Mouse (Mus musculus) left cerebral cortex, adult 9 months (tissue): ENCODE measurements at regions not wholly inside any gene's neighbourhood (a gene's known extent, or its start where the extent isn't known, plus 50 kb on each side); places are given as distances from the start of the nearest gene placed in this dataset.
A peak's percentile ranks its signal among the peaks of the same experiment; 100 is the strongest.

Experiments
- DNase-seq, 2 experiments: peaks; one replicate each; pipeline ENCODE4 v3.0.0; 2022; ENCODE audit warnings: low spot score in 2 of 2

DNA sequence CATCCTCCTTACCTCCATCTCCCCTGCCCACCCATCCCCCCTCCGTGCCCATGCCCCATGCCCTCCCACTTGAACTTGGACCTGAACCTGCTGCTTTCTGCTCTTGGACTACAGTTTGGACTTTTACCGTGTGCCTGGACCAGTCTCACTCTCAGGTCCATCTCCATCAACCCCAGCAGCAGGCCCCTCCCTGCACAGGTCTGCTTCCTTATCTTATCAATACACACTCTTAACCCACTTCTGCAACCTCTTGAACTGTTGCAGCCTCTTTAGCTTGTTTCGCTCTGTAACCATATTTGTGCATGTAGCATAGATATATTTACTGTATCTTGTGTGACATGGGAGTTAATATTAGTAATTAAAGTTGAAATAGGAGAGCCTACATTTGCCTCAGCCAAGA lies 457.8 kb upstream of the Kcnab2 start:
- DNase-seq = no peak

DNA sequence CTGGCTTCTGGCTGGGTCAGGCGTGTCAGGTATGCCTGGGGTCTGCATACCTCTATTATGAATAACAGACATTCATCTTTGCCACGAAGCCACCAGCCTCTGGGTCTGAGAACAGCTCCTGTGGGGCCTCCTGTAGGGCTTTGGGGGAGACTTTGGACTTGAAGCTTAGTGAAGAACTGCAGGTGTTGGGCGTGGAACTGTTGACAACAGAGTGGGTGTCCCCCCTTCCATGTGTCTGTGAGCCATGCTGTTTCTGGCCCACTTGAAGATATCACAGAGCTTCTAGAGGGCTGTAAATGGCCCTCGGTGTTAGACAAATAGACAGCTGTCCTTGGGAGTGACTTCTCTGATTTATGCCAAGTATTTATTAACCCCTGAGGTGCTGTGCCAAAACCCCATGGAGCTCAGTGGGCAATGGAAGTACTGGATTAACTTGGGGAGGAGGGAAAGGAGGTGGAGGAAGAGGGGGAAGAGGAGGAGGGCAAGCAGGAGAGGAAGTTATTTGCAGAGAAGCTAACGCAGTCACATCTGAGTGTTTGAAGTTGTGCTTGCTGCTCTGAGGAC lies 450.8 kb upstream of the Kcnab2 start:
- DNase-seq = no peak

DNA sequence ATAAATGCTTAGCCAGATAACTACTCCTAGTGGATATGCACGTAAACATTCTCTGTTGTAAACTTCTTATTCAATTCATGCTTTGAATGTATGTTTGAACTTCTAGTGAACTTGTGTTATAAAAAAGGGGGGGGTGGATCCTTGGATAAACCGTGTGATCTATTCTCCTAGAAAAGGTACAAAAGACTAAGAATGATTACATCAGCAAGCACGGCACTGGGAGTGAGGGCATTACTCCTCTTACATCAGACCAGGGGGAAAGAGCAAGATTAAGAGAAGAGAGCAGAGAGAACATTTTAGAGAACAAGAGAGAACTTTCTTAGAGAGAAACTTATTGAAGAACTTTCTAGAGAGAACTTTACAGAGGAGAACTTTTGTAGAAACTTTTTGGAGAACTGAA lies 442.6 kb upstream of the Kcnab2 start:
- no peak for DNase-seq

DNA sequence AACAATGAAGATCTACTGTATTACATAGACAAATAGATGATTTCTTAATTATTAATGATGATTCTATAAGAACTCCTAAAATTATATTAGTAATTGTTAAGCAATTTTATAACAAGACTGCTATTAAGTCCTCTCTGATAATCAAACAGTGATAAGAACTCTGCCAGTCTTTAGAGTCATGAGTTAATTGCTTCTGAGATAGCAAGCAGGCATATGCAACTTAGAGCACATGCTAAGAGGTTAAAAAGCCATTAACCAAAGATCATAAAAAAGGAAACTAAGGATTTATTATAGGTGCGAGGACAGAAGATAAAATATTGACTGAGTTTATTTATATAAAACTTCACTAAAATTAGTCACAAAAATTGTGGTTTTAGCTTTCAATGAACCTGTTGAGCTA lies 442.2 kb upstream of the Kcnab2 start:
- no peak for DNase-seq

DNA sequence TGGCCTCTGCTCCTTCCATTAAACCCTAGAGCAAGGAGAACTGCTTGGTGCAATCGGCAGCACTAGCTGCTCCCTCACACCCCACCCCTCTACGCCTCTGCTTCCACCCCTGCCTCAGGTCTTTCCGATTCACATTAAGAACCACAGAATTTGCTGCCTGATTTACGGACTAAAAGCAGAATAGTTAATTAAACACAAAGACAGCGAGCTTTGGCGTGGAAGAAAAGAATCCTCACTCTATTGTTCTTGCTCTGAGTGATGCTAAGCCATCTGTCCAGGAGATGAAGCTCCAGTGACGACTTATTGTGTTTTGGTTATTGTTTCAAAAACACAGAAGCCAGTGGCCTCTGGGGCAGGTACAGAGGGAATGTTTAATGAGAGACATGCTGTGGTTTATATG lies 438.9 kb upstream of the Kcnab2 start:
- DNase-seq = no peak

DNA sequence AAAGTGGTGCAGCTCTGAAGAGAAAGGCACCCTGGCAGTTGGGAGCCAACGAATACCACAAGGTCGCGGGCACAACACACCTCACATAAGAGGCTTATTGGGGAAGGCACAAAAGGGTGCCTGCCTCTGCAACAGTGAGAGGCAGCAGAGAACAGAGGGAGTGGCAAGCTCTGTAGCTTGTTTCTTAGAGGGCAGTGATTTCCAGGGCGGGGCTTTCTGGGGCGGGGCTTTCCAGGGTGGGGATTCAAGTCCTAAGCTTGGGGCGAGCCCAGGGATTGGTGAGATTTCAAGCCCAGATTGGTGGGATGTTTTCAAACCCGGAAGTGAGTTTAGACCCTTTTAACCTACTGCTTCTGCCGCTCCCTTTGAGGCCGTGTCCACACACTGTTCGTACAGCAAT lies 435.8 kb upstream of the Kcnab2 start:
- DNase-seq = no peak

DNA sequence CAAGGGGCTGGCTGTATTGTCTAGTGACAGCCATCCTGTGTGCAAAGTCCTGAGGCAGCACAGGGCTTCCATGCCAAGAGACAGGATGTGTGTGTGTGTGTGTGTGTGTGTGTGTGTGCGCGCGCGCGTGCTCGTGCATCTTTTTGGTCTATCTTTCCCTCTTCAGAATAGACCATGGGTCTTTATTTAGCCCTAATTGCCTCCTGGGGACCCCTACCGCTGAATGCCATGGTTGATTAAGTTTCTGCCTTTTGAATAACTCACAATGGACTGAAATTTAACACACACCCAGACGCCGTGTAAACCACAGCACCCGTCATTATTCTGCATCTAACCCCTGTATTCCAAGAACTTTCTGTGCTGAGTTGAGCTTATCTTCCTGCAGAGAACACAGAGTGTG lies 435.2 kb upstream of the Kcnab2 start:
- no peak for DNase-seq

DNA sequence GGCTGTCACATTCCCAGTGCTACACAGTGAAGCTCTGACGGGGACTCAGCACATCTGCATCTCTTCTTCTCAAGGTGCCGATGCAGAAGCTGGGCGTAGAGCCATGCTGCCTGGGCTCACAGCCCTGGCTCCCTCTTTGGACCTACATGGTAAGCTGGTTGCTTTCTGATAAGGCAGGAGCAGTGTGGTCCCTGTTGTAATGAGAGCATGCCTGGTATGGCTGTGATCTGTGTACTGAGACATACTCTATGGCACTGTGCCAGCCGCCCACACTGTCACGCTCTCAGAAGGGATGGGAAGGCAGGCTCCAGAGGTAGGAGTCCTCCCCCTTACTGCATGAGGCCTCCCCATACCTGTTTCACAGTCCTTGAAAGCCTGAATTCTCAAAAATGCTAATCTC lies 430.6 kb upstream of the Kcnab2 start:
- peak; percentile 16 to 63 for DNase-seq

DNA sequence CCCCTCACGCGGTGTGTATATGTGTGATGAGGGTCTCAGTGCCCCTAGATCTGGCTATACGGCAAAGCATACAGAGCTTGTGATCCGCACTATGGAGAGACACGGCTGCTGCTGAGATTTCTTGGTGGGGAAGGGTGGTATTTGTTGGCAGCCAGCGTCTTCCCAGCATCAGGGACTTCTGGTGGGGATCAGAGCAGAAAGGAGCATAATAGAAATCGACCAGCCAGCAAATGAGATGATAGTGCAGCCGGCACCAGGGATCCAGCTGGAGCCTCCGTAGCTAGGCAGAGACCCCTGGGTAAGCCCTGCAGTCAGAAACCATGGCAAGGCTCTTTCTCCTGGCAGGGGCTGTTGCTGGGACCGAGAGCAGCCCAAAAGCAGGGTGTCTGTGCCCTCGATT lies 425.2 kb upstream of the Kcnab2 start:
- DNase-seq = no peak

DNA sequence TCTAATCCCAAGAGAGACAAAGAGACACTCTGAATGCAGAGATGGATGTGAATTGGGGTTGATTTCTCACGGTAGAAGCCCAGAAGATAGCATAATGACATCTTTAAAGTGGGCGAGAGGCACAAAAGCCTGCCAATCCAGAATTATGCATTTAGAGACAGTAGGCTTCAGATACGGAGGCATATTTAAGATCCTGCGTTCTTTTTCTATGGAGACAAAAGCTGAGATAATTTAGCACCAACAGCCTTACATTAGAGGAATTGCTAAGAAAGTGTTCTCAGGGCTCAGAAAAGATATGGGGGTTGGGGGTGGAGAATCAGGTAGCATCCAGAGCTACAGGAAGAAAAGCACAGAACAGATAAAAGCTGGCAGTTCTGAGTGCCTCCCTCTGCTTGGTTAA lies 422.4 kb upstream of the Kcnab2 start:
- peak; percentile 32 to 36 for DNase-seq

DNA sequence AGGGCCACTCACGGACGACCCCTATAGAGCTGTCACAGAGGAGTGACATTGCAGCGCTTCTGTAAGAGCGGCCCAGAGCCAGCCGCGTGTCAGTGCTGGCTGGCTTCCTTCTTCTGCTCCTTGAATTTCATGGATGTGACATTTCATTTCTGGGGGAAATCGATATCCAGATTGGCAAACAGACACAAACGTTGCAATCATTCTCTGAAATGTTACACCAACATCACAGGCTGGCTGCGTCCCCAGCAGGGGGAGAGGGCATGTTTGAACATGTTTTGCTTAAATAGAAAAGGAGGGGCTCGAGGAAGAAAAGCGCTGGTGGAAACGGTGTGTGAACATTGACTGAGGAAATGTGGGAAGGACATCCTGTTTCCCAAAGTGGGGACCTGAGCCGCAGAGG lies 417.4 kb upstream of the Kcnab2 start:
- DNase-seq = no peak

DNA sequence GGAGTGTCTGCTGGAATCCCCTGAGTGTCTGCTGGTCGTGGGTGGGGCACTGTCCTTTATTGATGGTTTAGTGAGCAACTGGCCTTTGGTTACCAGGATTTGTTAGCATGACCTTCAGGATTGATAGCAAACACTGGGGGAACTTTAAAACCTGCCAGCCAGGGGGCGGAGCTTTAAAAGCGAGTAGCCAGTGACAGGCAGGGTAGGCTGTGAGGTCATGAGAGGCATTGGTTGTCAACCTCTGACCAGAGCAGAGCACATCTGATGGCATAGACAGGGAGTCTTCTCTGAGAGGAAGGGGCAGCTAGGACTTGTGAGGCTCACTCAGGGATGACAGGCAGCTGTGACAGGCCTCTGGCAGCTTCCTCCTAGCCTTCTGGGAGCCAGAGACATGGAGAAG lies 415.3 kb upstream of the Kcnab2 start:
- DNase-seq = no peak

DNA sequence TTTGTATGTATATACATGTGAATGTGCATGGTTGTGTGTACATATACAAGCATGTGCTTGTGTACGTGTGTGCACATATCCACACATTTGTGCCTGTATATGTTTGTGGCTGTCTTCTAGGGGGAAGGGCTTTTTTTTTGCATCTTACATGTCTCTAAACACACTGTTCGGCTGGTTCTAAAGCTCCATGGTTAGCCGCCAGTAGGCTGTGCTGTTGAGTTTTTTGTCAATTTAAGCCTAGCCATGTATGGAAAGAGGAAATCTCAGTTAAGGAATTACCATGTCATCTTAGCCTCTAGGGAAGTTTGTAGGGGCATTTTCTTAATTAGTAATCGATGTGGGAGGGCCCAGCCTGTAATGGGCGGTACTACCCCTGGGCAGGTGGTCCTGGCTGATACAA lies 411.5 kb upstream of the Kcnab2 start:
- DNase-seq = no peak

DNA sequence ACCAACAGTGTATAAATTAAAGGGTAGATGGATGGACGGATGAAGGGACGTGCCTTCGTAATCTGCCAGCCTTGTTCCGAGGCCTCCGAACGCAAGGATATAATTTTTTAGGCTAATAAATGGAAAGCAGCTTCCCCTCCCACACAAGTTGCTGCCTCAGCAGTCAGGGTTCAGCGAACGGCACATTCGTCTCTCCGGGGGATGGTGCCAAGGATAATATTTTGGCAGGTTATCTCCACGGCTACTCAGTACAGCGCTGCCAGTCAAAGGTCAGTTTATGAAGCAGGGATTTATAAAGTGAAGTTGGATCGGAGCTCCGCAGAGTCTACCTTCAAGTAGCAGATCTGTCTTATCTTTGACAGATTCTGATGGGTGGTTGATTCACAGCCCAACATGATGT lies 410.6 kb upstream of the Kcnab2 start:
- no peak for DNase-seq

DNA sequence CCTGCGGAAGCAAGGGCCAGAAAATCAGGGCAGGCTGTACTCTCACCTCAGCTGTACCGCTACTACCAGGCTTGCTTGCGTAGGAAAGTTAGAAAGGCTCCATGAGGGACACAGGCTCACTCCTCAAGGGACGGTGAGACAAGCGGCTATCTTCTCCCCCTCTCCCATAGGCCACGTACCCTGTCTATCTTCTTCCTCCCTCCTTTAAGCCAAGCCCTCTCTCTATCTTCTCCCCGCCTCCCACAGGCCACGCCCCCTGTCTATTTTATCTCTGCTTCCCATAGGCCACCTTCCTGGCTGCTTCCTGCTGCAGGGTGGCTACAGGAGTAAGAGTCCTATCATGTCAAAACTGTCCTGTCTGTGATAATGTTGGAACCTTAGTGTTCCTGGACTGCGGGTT lies 409.1 kb upstream of the Kcnab2 start:
- DNase-seq = no peak

DNA sequence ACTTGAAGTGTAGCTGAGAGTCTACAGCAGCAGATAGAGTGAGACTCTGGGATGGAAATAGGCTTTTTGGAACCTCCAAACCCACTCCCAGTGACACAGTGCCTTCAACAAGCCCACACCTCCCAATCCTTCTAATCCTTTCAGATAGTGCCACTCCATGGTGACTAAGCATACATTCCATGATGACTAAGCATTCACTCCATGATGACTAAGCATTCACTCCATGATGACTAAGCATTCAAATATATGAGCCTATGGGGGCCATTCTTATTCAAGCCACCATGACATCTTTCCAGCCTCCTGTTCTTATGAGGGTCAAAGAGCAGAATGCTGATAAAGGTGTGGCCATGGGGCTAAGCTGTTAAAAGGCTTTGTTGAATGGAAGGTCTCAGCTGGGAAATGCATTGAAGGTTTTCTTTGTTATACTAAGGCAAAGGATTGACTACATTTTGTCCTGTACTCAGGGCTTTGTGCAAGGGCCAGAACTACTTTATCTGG lies 403.8 kb upstream of the Kcnab2 start:
- no peak for DNase-seq

DNA sequence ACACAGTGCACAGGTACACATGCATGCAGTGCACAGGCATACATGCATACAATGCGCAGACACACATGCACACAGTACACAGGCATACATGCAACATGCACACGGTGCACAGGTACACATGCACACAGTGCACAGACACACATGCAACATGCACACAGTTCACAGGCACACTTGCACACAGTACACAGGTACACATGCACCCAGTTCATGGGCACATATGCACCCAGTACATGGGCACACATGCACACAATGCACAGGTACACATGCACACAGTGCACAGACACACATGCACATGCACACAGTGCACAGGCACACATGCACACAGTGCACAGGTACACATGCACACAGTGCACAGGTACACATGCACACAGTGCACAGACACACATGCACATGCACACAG lies 402.7 kb upstream of the Kcnab2 start:
- DNase-seq = no peak

DNA sequence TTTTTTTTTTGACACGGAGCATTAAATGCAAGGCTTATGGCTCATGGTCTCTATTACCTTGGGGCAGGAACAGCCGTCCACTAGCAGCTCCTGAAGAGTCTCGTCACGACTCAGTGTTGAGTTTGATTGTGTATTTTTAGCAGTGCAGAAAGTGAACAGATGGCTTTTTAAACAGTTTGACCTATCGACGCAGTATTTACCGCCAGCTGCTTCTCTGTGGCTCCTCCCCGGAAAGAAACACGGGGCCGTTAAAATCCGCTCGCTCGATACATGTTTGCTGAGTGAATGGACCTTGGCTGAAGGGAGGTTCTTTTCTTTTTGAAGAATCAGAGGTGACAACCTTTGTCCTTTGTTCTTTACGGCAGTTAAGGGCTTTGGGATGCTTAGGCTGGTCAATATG lies 401.3 kb upstream of the Kcnab2 start:
- no peak for DNase-seq

DNA sequence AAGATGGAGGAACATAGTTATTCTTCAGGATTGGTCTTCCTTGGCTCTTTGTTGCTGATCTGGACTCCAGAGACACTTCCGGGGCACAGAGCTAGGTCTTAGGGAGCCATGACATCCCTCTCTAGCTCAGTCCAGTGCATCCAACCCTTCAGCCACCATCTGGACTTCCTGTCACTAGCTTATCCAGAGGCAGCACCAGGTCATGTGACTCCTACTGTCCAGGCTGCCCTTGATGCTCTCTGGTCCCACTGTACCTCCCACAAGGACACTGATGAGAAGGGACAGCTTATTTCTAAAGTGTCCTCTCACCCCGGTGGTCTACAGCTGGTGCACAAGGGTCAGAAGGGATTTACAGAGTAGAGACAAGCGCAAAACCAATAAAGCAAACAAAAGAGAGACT lies 400.7 kb upstream of the Kcnab2 start:
- no peak for DNase-seq

DNA sequence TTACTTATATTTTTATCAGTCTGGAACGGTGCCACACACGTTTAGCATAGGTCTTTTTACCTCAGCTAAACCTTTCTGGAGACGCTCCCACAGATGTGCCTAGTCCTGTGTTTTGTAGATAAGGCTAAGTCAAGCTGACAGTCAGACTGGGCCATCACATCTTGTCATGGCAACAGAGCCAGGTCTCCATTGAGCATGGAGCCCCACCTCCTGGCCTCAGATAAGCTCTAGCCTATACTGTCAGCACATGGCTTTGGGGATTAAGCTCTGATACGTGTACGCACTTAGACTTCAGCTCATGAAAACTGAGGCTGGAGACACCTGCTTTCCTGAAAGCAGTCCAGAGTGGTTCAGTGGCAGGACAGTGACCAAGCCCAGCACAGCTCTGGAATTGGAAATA lies 392.4 kb upstream of the Kcnab2 start:
- DNase-seq = no peak

DNA sequence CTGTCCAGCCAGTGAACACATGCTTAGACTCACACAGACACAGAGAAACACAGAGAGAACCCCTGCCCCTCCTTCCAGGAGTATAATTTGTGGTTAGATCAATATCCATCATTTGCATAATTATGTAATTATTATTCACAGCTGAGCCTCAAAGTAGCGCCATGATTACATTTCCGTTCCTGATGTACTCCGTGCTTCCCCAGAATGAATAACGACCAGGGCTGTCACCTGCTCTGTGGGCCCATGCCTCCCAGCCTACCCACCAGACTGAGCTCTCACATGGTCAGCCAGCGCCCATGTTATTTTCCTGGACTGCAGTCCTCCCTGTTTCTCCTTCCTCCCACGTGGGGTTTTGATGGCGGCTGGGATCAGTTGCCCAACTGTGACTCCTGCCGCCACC lies 388.2 kb upstream of the Kcnab2 start:
- no peak for DNase-seq

DNA sequence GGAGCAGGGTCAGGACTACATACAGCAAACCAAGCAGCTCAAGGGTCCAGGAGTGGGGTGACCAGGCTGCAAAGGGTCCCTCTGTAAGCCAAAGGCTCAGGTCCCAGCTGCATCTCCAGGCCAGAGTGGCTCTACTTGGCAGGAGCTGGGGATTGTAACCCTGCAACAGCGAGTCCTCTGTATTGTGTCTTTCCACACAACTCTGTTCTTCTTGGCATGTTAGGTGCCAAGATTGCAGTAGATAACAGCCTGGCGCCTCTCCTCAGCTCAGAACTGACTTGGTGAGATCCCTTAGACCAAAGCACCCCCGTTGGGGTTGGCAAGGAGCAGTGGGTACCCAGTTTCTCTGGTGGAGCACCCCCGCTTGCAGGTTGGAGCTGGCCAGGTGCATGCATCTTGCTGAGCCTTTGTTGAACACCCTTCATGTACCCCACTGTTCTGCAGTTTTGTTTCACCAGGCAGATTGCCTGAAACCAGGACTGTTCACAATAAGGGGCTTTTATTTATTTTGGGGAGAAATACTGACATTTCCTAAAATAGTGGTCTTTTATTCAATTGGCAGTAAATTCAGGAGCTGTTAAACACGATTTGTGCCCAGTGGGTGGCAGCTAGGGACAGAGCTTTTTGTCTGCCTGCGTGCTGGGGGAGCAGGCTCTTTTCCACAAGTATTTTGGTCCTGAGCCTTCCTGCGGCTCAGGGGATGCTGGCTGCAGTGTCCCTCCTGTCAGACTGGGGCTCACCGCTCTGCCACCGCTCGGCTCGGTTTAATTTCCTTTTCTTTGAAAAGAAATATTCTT lies 385.3 kb upstream of the Kcnab2 start:
- DNase-seq = peak in 1 of 2 experiments; percentile 32

DNA sequence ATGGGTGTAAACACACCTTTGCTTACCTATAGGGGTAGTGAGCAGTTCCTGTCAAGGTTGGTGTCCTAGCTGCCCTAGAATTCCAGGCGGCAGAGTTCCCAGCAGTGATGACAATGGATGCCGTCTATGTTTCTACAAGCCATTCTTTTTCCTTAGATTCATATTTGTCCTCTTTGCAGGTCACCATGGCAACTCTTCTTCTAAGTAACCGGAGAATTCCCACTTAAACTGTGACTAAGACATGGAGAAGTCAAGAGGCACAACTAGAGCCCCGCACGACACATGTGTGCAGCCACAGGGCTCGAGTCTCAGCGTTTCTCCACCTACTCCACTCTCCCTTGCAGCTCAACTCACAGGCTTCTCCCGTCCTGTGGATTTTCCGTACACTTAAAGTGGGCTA lies 381.5 kb upstream of the Kcnab2 start:
- no peak for DNase-seq

DNA sequence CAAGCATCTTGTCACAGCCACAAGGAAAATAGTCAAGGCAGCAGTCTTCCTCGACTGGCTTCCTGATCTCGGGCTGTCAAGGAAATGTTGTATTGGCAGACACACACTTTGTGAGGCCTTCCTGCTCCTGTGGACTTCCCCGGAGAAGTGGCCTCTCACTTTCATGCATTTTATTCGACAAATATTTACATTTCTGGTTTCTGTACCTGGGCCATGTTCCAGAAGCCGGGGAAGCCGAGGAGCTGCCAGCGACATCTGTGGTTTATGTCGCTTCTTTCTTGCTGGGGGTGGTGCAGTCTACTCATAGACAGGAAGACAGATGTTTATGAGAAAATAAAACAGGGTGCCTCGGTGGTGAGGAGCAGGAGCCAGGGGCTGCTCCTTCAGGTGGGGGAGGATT lies 372.5 kb upstream of the Kcnab2 start:
- DNase-seq = no peak
